Mouse (Mus musculus): ENCODE data around the gene Ifngr2.

The Ifngr2 gene

GRCm38 (mm10) chr16:91609501-91610245 lies 62.8 kb downstream of the Ifngr2 start:
- DNase-seq (ENCODE audit: low spot score): no peak

GRCm38 (mm10) chr16:91611248-91611647 lies 64.4 kb downstream of the Ifngr2 start:
- DNase-seq (ENCODE audit: low spot score): no peak

- DNase-seq (ENCODE audit: low spot score): no peak
Observed at GRCm38 (mm10) chr16:91612525-91612924, 65.7 kb downstream of the Ifngr2 start.

- no peak for DNase-seq (ENCODE audit: low spot score)
Observed at GRCm38 (mm10) chr16:91614552-91614951, 67.7 kb downstream of the Ifngr2 start.

Measured in urinary bladder, postnatal 10 days (tissue).